Mouse (Mus musculus): ENCODE results near the gene Rbm41.

Rbm41 gene

GRCm38 (mm10) chrX:139997740-139998690 lies at the start of gene Rbm41:
Gene Rbm41, minus strand, starts transcription at chrX:139998595.
- DNase-seq (ENCODE audit: low spot score in 2 of 2), result peak; percentile 34 to 46

DNA sequence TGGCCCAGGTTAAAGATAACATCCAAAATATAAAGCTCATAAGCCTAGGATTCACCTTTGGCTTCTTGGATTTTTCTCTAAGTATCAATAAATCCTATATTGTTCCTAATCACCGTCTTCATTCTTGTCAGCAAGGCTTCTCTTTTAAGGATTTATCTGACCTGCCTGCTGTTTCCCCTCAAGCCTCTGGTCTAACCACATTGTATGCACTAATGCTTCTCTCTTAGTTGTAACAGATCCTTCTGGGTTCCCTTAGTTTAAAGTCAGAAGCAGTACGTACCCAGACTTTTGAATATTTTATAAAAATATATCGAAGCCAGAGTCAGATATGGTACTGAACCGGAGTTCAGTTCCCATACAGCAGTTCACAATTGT lies 283 bp upstream of the Rbm41 start:
- no peak for DNase-seq (ENCODE audit: low spot score in 2 of 2)

GRCm38 (mm10) chrX:139982115-139982514 lies 16.3 kb downstream of the Rbm41 start:
- no peak for DNase-seq (ENCODE audit: low spot score in 2 of 2)

DNA sequence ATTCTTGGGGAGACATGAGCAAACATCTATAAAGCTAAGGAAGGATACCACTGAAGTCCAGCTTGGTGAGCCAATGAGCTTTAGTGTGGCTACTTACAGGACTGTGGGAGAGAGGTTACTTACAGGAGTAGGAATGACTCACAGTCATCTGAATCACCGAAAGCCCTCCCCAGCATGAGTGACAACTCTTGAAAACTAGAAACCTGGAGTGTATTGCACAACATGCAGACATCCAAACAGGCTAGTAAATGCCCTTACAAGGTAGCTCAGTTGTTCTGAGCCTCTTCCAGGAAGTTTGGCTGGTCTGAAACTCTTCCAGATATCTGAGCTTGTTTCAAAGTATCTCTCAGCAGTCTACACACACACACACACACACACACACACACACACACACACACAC lies 64.9 kb downstream of the Rbm41 start:
- DNase-seq (ENCODE audit: low spot score in 2 of 2), result no peak

DNA sequence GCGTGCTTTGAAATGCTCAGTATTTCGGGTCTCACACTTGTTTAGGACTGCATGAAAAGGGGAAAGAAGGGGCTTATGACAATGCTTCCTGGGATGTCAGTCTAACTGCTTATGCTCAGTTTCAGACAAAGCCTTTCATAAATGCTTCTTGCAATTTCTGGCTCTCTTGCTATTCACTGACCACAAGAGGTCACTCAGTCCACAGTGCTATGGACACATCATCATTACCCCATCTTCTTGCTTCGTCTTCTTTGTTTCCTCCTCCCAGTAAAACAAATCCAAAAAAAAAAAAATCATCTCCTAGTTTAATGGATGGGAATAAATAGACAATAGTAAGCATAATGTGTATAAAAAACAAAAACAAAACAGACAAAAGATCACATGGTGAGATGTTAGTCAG lies 65.9 kb downstream of the Rbm41 start:
- no peak for DNase-seq (ENCODE audit: low spot score in 2 of 2)

DNA sequence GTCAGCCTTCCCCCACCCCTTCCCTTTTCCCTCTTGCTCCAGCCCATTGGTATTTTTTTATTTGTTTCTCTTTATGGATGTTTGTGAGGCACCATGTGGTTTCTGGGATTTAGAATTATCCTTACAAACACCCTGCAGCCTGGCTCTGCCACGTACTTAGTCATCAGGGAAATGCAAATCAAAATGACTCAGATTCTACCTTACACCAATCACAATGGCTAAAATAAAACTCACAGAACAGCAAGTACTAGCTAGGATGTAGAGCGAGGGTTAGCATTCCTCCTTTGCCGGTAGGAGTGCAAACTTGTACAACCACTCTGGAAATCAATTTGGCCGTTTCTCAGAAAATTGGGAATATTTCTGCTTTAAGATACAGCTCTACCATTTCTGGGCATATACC lies 77.8 kb downstream of the Rbm41 start:
- no peak for DNase-seq (ENCODE audit: low spot score in 2 of 2)

- DNase-seq (ENCODE audit: low spot score in 2 of 2), result no peak
These were observed 107.0 kb downstream of the Rbm41 start for GRCm38 (mm10) chrX:139891387-139891786.

DNA sequence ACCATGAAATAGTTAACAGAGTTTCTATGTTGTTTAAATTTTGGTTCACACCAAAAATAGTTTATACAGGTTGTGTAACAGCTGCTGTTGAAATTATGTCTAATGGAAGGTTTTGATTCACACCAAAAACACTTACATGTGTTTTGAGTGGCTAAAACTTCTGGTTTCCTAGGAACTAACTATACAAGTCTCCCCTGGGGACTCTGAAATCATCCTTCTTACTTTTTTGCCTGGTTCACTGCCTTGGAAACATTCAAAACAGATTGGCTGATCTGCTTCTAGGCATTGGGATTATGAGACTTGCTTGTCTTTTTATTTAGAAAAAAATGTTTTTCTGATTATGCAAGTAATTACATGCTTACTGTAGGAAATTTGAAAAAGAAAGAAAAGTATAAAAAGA lies 115.2 kb downstream of the Rbm41 start:
- DNase-seq (ENCODE audit: low spot score in 2 of 2), result no peak

- peak in 1 of 2 experiments; percentile 1 for DNase-seq (ENCODE audit: low spot score in 2 of 2)
These were observed 120.5 kb downstream of the Rbm41 start for GRCm38 (mm10) chrX:139877936-139878335.

- DNase-seq (ENCODE audit: low spot score in 2 of 2), result no peak
These were observed 121.3 kb downstream of the Rbm41 start for GRCm38 (mm10) chrX:139877105-139877504.

GRCm38 (mm10) chrX:139870938-139871791 lies 127.2 kb downstream of the Rbm41 start, which contains the start of gene Morc4:
Gene Morc4, minus strand, starts transcription at chrX:139871677.
- DNase-seq (ENCODE audit: low spot score in 2 of 2), result peak; percentile 54 to 64

DNA sequence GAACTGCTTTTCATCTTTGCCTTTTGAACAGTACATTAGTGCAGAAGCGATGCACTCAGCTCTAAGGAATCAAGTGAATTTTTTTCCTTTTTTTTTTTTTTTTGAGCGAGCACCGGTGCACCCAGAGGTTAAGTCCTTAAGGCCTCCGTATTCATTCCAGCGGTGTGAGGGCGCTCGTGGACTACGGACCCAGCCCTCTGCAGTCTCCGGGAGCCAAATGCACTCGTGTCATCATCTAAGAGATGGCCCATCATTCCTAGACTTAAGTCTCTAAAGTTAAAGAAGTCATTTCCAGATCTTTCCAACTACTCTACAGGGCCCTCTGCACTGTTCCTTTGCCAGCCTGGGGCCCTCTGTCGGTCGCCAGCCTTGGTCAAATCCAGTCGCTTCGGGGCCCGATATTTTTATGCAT lies 128.1 kb downstream of the Rbm41 start:
- DNase-seq (ENCODE audit: low spot score in 2 of 2), result peak; percentile 3 to 26

DNA sequence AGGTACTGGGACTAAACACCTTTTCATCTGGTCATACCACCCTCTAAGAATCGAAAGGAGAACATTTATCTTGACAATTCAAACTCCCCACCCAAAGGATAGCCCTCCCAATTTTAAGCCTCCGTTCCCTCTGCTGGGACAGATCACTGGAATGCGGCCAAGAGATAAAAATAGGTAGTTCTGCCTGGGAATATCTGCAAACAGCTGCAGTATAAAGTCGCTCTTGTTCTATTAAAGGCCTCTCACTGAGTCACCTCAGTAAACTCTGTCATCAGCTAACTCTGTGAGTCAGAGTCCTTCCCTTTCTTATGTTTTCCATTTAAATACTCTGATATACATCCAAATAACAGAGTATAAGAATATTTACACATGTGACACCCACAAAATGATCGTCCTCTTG lies 139.0 kb downstream of the Rbm41 start:
- peak in 1 of 2 experiments; percentile 1 for DNase-seq (ENCODE audit: low spot score in 2 of 2)

- DNase-seq (ENCODE audit: low spot score in 2 of 2), result no peak
These were observed 143.6 kb downstream of the Rbm41 start for GRCm38 (mm10) chrX:139854795-139855194.

- no peak for DNase-seq (ENCODE audit: low spot score in 2 of 2)
These were observed 157.3 kb downstream of the Rbm41 start for GRCm38 (mm10) chrX:139841091-139841490.

All from heart, adult 9 months (tissue).